Mouse (Mus musculus) urinary bladder, postnatal 14 days (tissue): Measurements from ENCODE around the gene Hpn.

ENCODE experiments used
- DNase-seq: peaks from one replicate; pipeline ENCODE4 v3.0.0; 2021; ENCODE audit warnings: low spot score

Hpn gene

GRCm38 (mm10) chr7:31081106-31081505, 34.0 kb downstream of the Hpn start:
- DNase-seq: no peak

GRCm38 (mm10) chr7:31080611-31081010, 34.5 kb downstream of the Hpn start:
- DNase-seq: no peak

- no peak for DNase-seq
Measured at GRCm38 (mm10) chr7:31079670-31080069, 35.4 kb downstream of the Hpn start.

- DNase-seq: peak; percentile 68
Measured at GRCm38 (mm10) chr7:31077885-31078445, 37.1 kb downstream of the Hpn start.

GRCm38 (mm10) chr7:31077470-31077869, 37.6 kb downstream of the Hpn start:
- DNase-seq: no peak

- peak; percentile 86 for DNase-seq
Measured at GRCm38 (mm10) chr7:31076492-31076891, 38.6 kb downstream of the Hpn start, which contains the start of gene Fxyd3. TSS of gene Fxyd3 (minus strand) at chr7:31076704.

- DNase-seq: no peak
Measured at GRCm38 (mm10) chr7:31074713-31075069, 40.4 kb downstream of the Hpn start.

- DNase-seq: peak; percentile 54
Measured at GRCm38 (mm10) chr7:31074061-31074712, 40.9 kb downstream of the Hpn start.

- no peak for DNase-seq
Measured at GRCm38 (mm10) chr7:31073546-31073945, 41.5 kb downstream of the Hpn start.

GRCm38 (mm10) chr7:31072326-31072725, 42.8 kb downstream of the Hpn start:
- no peak for DNase-seq

GRCm38 (mm10) chr7:31070324-31070723, 44.8 kb downstream of the Hpn start:
- no peak for DNase-seq

GRCm38 (mm10) chr7:31069491-31069890, 45.6 kb downstream of the Hpn start:
- no peak for DNase-seq

- peak; percentile 74 for DNase-seq
Measured at GRCm38 (mm10) chr7:31067836-31068235, 47.3 kb downstream of the Hpn start.

GRCm38 (mm10) chr7:31063074-31063560, 52.0 kb downstream of the Hpn start:
- no peak for DNase-seq

GRCm38 (mm10) chr7:31060621-31061010, 54.5 kb downstream of the Hpn start:
- no peak for DNase-seq

- DNase-seq: no peak
Measured at GRCm38 (mm10) chr7:31059919-31060620, 55.0 kb downstream of the Hpn start.

GRCm38 (mm10) chr7:31059108-31059507, 56.0 kb downstream of the Hpn start, which contains the start of gene Lgi4:
TSS of gene Lgi4 (plus strand) at chr7:31059342.
- DNase-seq: peak; percentile 88

- DNase-seq: no peak
Measured at GRCm38 (mm10) chr7:31058211-31058610, 56.9 kb downstream of the Hpn start.

- DNase-seq: no peak
Measured at GRCm38 (mm10) chr7:31057730-31058129, 57.4 kb downstream of the Hpn start.

GRCm38 (mm10) chr7:31057071-31057470, 58.0 kb downstream of the Hpn start, which contains the start of gene Fxyd1:
TSS of gene Fxyd1 (minus strand) at chr7:31057199.
- DNase-seq: no peak

GRCm38 (mm10) chr7:31056448-31056847, 58.6 kb downstream of the Hpn start:
- DNase-seq: no peak

GRCm38 (mm10) chr7:31055883-31056282, 59.2 kb downstream of the Hpn start:
- DNase-seq: no peak

- peak; percentile 84 for DNase-seq
Measured at GRCm38 (mm10) chr7:31055354-31055824, 59.7 kb downstream of the Hpn start.
